Mouse (Mus musculus) testis, postnatal 14 days (tissue): ENCODE results near the gene Adamts4.
A peak's percentile ranks its signal among the peaks of the same experiment; 100 is the strongest.

ENCODE experiments used
- DNase-seq: peaks from one replicate; pipeline ENCODE4 v3.0.0; 2021; ENCODE audit warnings: low spot score

Adamts4 gene

GRCm38 (mm10) chr1:171249913-171250600, at the start of gene Adamts4:
TSS of gene Adamts4 (plus strand) at chr1:171250421.
- DNase-seq: no peak

- no peak for DNase-seq
Measured at GRCm38 (mm10) chr1:171200769-171201168, 49.5 kb upstream of the Adamts4 start.

- DNase-seq: no peak
Measured at GRCm38 (mm10) chr1:171203471-171204248, 46.6 kb upstream of the Adamts4 start.

GRCm38 (mm10) chr1:171204249-171204644, 46.0 kb upstream of the Adamts4 start:
- no peak for DNase-seq

- DNase-seq: no peak
Measured at GRCm38 (mm10) chr1:171205704-171206493, 44.3 kb upstream of the Adamts4 start.

GRCm38 (mm10) chr1:171209409-171209808, 40.8 kb upstream of the Adamts4 start:
- DNase-seq: no peak

GRCm38 (mm10) chr1:171212854-171213253, 37.4 kb upstream of the Adamts4 start:
- DNase-seq: no peak

GRCm38 (mm10) chr1:171213801-171214496, 36.3 kb upstream of the Adamts4 start, which contains the start of gene Nr1i3:
TSS of gene Nr1i3 (plus strand) at chr1:171213970.
- no peak for DNase-seq

GRCm38 (mm10) chr1:171216241-171216955, 33.8 kb upstream of the Adamts4 start:
- no peak for DNase-seq

GRCm38 (mm10) chr1:171220871-171221270, 29.4 kb upstream of the Adamts4 start:
- DNase-seq: peak; percentile 69

- DNase-seq: no peak
Measured at GRCm38 (mm10) chr1:171221281-171222193, 28.7 kb upstream of the Adamts4 start.

- DNase-seq: peak; percentile 95
Measured at GRCm38 (mm10) chr1:171222238-171223155, 27.7 kb upstream of the Adamts4 start, which contains the start of gene Tomm40l. TSS of gene Tomm40l (minus strand) at chr1:171222514.

GRCm38 (mm10) chr1:171223168-171223567, 27.1 kb upstream of the Adamts4 start:
- DNase-seq: no peak

GRCm38 (mm10) chr1:171223796-171224195, 26.4 kb upstream of the Adamts4 start:
- DNase-seq: peak; percentile 73

- DNase-seq: no peak
Measured at GRCm38 (mm10) chr1:171224857-171225256, 25.4 kb upstream of the Adamts4 start, which contains the start of gene Apoa2. TSS of gene Apoa2 (plus strand) at chr1:171225054.

GRCm38 (mm10) chr1:171226780-171227179, 23.4 kb upstream of the Adamts4 start:
- no peak for DNase-seq

GRCm38 (mm10) chr1:171227879-171228278, 22.3 kb upstream of the Adamts4 start:
- no peak for DNase-seq

- no peak for DNase-seq
Measured at GRCm38 (mm10) chr1:171229750-171230149, 20.5 kb upstream of the Adamts4 start.

GRCm38 (mm10) chr1:171230215-171230614, 20.0 kb upstream of the Adamts4 start:
- DNase-seq: no peak
